Mouse (Mus musculus) neural tube, embryonic 12.5 days (tissue): ENCODE measurements around the gene Rad18. TPM values are rescaled to one million over a fixed set of nuclear protein-coding genes. Genes with fewer than 3 reads are reported as not detected.
A peak's percentile ranks its signal among the peaks of the same experiment; 100 is the strongest.

Experiments
- ATAC-seq: fragments of 200-750 bp; cut with Nextera tagmentation; 2 replicates; pipeline ENCODE4 v1.8.0; 2017; ENCODE audit warnings: low read depth, mild to moderate bottlenecking, moderate TSS enrichment, moderate library complexity; ENCODE audit not compliant: low FRiP score
- H3K27ac ChIP-seq: fragments of 300-500 bp; sonication (generic); 2 replicates; pipeline ENCODE4 v1.5.1; 2016
- H3K27me3 ChIP-seq: fragments of 300-500 bp; sonication (generic); replicated peaks from 2 replicates; pipeline ENCODE4 v1.6.1; 2016; ENCODE audit warnings: mild to moderate bottlenecking
- H3K36me3 ChIP-seq: fragments of 300-500 bp; sonication (generic); 2 replicates; pipeline ENCODE4 v1.6.1; 2016; ENCODE audit warnings: mild to moderate bottlenecking
- H3K4me1 ChIP-seq: fragments of 300-500 bp; sonication (generic); 2 replicates; pipeline ENCODE4 v1.6.1; 2016
- H3K4me2 ChIP-seq: fragments of 300-500 bp; sonication (generic); replicated peaks from 2 replicates; pipeline ENCODE4 v1.6.1; 2016; ENCODE audit warnings: mild to moderate bottlenecking
- H3K4me3 ChIP-seq: fragments of 300-500 bp; sonication (generic); 2 replicates; pipeline ENCODE4 v1.5.1; 2016
- H3K9ac ChIP-seq: fragments of 300-500 bp; sonication (generic); 2 replicates; pipeline ENCODE4 v1.6.1; 2016; ENCODE audit warnings: mild to moderate bottlenecking
- H3K9me3 ChIP-seq: fragments of 300-500 bp; sonication (generic); 2 replicates; pipeline ENCODE4 v1.6.1; 2016; ENCODE audit warnings: mild to moderate bottlenecking
- WGBS: fragments of 180-500 bp; shearing (Covaris S2); methylation state at CpG from one replicate; pipeline ENCODE4 v1.1.7; 2016; 5-methylcytosine and 5-hydroxymethylcytosine counted together
- polyA plus RNA-seq: library from polyadenylated mRNA; unstranded; fragments of >200 nt; fragmentation: Nextera tagmentation; extraction: Ambion mirVana; gene quantifications from 2 replicates; pipeline ENCODE4 v1.2.1, GENCODE M21; 2016

Gene Rad18
- 26.2 and 27.7 TPM in 2 replicates for polyA plus RNA-seq

GRCm38 (mm10) chr6:112696056-112696950 lies at the start of gene Rad18:
Gene Rad18, minus strand, starts transcription at chr6:112696686.
- peak within 1 kb of the TSS; percentile 56 for H3K9ac ChIP-seq
- no peaks in the 10 kb centered on the region for H3K9me3 ChIP-seq
- no peaks in the 10 kb centered on the region for H3K27me3 ChIP-seq
- no peak within 1 kb of the TSS for H3K27ac ChIP-seq
- no peaks in the 10 kb centered on the region for H3K36me3 ChIP-seq
- ATAC-seq, result peak; percentile 96
- peaks cover 12% of the 10 kb centered on the region for H3K4me1 ChIP-seq
- H3K4me3 ChIP-seq, result peak within 1 kb of the TSS; percentile 56
- peak within 1 kb of the TSS; percentile 68 for H3K4me2 ChIP-seq
- whole genome bisulfite sequencing, result 1% methylated on average over 77 of the region's 77 CpGs

DNA sequence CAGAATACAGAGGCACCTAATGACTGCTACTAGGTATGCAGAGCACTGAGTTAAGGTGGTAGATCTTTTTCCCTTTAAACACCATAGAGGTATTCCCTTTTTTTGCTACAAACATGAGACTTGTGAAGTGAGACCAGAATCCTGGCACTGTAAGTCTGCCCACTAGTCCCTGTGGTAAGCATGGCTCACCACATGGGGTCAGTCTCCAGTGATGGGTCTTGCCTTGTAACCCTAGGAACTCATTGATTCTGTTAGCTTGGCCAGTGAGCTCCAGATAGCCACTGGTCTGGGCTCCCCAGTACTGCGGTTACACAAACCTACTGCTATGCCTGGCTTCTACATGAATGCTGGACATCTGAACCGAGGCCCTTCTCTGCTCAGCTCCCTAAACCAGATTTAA lies 45.8 kb upstream of the Rad18 start:
- peaks cover 82% of the 10 kb centered on the region for H3K36me3 ChIP-seq
- ATAC-seq, result no peak
- WGBS, result 89% methylated on average over 2 of the region's 2 CpGs

GRCm38 (mm10) chr6:112741766-112742165 lies 45.3 kb upstream of the Rad18 start:
- Histone ChIP-seq H3K4me3 (no peak overlapping the region), H3K27ac (no peak overlapping the region), H3K4me2 (no peak overlapping the region), H3K4me1 (no peaks in the 10 kb centered on the region), H3K9ac (no peak overlapping the region), H3K9me3 (no peaks in the 10 kb centered on the region), H3K36me3 (peaks cover 85% of the 10 kb centered on the region), H3K27me3 (no peaks in the 10 kb centered on the region)
- 87% methylated on average over 5 of the region's 5 CpGs for WGBS
- no peak for ATAC-seq

More for the DNA sequence above, 45.8 kb upstream of the Rad18 start:
- Histone ChIP-seq H3K9me3 (no peaks in the 10 kb centered on the region), H3K4me2 (no peak overlapping the region), H3K4me3 (no peak overlapping the region), H3K4me1 (no peaks in the 10 kb centered on the region), H3K9ac (no peak overlapping the region), H3K27me3 (no peaks in the 10 kb centered on the region), H3K27ac (no peak overlapping the region)

DNA sequence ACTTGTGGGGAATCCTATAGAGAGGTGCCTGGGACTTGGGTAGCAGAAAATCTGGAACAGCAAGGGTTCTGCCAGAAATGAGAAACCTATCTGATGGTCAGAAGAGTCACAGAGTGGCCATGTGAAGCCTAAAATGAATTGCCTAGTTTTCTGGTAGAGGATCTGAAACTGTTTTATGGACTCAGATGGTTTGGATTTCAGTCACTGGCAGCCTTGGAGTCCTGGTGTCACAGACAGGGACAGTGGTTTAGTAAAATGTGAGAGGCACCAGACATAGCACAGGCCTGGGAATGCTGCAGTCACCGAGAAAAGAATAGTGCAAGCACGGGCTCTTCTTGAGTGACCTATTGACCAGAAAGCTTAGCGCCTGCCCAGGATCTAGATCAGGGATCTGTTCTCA lies 43.1 kb upstream of the Rad18 start:
- H3K27ac ChIP-seq, result no peak overlapping the region
- no peak overlapping the region for H3K4me2 ChIP-seq
- H3K9me3 ChIP-seq, result no peaks in the 10 kb centered on the region
- peaks cover 86% of the 10 kb centered on the region for H3K36me3 ChIP-seq
- H3K4me1 ChIP-seq, result 0 out of 2 replicates have a peak, but pooled peaks cover 3% of the 10 kb centered on the region
- no peak overlapping the region for H3K9ac ChIP-seq
- H3K4me3 ChIP-seq, result no peak overlapping the region
- 96% methylated on average over 3 of the region's 3 CpGs for WGBS
- ATAC-seq, result no peak
- H3K27me3 ChIP-seq, result no peaks in the 10 kb centered on the region

GRCm38 (mm10) chr6:112738924-112739323 lies 42.4 kb upstream of the Rad18 start:
- no peaks in the 10 kb centered on the region for H3K27me3 ChIP-seq
- WGBS, result 91% methylated on average over 6 of the region's 6 CpGs

GRCm38 (mm10) chr6:112736471-112736870 lies 40.0 kb upstream of the Rad18 start:
- Histone ChIP-seq H3K4me2 (no peak overlapping the region), H3K27me3 (no peaks in the 10 kb centered on the region), H3K9me3 (no peaks in the 10 kb centered on the region), H3K36me3 (peaks cover 92% of the 10 kb centered on the region), H3K4me1 (0 out of 2 replicates have a peak, but pooled peaks cover 3% of the 10 kb centered on the region), H3K9ac (no peak overlapping the region), H3K27ac (no peak overlapping the region), H3K4me3 (no peak overlapping the region)
- 98% methylated on average over 3 of the region's 3 CpGs for WGBS
- ATAC-seq, result no peak

More at GRCm38 (mm10) chr6:112738924-112739323, 42.4 kb upstream of the Rad18 start:
- H3K4me2 ChIP-seq, result no peak overlapping the region
- ATAC-seq, result no peak
- H3K9ac ChIP-seq, result no peak overlapping the region
- H3K9me3 ChIP-seq, result no peaks in the 10 kb centered on the region
- H3K4me1 ChIP-seq, result 0 out of 2 replicates have a peak, but pooled peaks cover 3% of the 10 kb centered on the region
- H3K4me3 ChIP-seq, result no peak overlapping the region
- peaks cover 86% of the 10 kb centered on the region for H3K36me3 ChIP-seq
- H3K27ac ChIP-seq, result no peak overlapping the region

DNA sequence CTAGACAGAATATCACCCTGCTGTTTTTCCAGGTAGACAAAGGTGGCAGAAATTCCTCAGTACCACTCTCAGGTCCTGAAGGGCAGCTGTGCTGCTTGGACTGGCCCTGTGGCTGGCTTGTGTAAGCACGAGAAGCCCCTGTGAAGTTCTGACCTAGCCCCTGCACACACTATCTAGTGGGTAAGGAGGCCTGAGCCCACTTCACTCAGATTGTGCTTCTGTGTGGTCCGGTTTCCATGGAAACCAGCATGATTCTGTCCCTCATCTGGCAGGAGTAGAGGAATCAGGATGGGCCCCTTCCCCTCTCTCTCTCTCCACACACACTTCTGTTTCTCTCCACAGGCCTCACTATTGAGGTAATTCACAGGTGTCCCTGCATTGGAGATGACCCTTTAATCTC lies 38.6 kb upstream of the Rad18 start:
- 0 out of 2 replicates have a peak, but pooled peaks cover 3% of the 10 kb centered on the region for H3K4me1 ChIP-seq
- no peak overlapping the region for H3K4me2 ChIP-seq
- 78% methylated on average over 2 of the region's 2 CpGs for WGBS
- H3K9me3 ChIP-seq, result no peaks in the 10 kb centered on the region
- peaks cover 91% of the 10 kb centered on the region for H3K36me3 ChIP-seq
- ATAC-seq, result no peak
- H3K9ac ChIP-seq, result no peak overlapping the region
- no peaks in the 10 kb centered on the region for H3K27me3 ChIP-seq
- H3K4me3 ChIP-seq, result no peak overlapping the region
- H3K27ac ChIP-seq, result no peak overlapping the region

- ATAC-seq, result no peak
- H3K9ac ChIP-seq, result no peak overlapping the region
- H3K27me3 ChIP-seq, result no peaks in the 10 kb centered on the region
- no peak overlapping the region for H3K4me3 ChIP-seq
- no peak overlapping the region for H3K4me2 ChIP-seq
- 77% methylated on average over 5 of the region's 5 CpGs for WGBS
- peaks cover 6% of the 10 kb centered on the region; the same call in 1 of the 2 replicates for H3K4me1 ChIP-seq
- H3K27ac ChIP-seq, result no peak overlapping the region
- no peaks in the 10 kb centered on the region for H3K9me3 ChIP-seq
- peaks cover 86% of the 10 kb centered on the region for H3K36me3 ChIP-seq
These were observed 37.5 kb upstream of the Rad18 start for GRCm38 (mm10) chr6:112733942-112734341.

DNA sequence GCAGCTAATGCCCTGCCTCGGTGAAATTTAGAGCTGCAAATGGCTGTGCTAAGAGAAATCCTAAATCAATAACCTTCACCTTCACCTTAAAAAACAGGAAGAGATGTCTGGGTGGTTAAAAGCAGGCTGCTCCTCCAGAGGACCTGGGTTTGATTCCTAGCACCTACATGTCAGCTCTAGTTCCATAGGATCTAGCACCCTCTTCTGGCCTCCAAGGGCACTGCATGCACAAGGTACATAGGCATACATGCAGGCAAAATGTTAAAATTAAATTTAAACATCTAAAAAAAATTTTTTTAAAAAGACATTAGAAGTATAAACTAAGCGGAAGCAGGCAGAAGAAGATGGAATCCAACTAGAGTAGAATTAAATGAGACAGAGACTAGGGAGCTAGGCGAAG lies 35.9 kb upstream of the Rad18 start:
- H3K9me3 ChIP-seq, result no peaks in the 10 kb centered on the region
- peaks cover 86% of the 10 kb centered on the region for H3K36me3 ChIP-seq
- no peak overlapping the region for H3K27ac ChIP-seq
- H3K9ac ChIP-seq, result no peak overlapping the region
- peaks cover 10% of the 10 kb centered on the region for H3K4me1 ChIP-seq
- no peak overlapping the region for H3K4me2 ChIP-seq
- no peak overlapping the region for H3K4me3 ChIP-seq
- 96% methylated on average over 3 of the region's 3 CpGs for WGBS
- ATAC-seq, result no peak
- no peaks in the 10 kb centered on the region for H3K27me3 ChIP-seq

DNA sequence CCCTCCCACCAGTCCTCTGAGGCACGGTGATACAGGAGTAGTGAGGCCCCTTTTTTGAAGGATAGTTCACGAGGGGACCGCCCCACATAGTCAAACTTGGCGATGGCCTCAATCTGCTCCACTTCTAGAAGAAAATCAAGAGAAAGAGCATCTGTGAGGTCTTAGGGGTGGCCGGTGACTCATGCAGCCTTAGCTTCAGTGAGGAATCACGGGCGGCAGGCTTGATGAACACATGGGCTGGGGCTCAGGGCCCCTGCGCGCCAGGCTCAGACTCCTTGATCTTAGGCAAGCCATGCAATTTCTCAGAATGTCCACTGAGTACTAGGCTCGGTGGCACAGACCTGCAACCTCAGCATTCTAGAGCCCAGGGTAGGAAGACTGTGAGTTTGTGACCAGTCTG lies 34.9 kb upstream of the Rad18 start:
- Histone ChIP-seq H3K4me1 (peaks cover 10% of the 10 kb centered on the region), H3K27ac (no peak overlapping the region), H3K4me3 (no peak overlapping the region), H3K36me3 (peaks cover 89% of the 10 kb centered on the region), H3K9ac (no peak overlapping the region), H3K4me2 (no peak overlapping the region), H3K9me3 (no peaks in the 10 kb centered on the region), H3K27me3 (no peaks in the 10 kb centered on the region)
- no peak for ATAC-seq
- 96% methylated on average over 10 of the region's 10 CpGs for WGBS

DNA sequence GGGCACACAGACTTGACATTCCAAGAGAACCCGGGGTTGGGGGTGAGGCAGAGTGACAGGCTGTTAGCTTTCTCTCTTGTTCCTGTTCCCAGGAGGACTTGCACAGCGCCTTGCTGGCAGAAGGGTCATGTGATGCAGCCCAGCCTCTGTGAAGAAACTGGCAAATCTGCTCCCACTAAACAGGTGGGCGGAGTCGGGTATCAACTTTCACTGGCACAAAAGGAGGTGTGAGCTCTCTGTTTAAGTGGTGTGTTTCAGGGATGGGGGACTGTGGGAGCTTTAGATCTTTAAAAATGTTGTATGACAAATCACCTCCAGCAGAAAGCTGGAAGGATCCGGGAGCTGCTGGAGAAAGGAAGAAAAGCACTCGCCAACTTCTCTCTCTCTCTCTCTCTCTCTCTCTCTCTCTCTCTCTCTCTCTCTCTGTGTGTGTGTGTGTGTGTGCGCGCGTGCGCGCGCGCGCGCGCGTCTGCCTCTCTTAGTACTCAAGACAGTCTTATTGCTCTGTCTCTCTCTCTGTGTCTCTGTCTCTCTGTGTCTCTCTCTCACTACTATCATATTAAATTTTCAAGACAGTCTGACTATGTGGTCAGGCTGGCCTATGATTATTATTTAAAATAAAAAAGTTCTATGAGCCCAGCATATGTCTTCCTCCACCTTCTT lies 32.4 kb upstream of the Rad18 start:
- WGBS, result 4% methylated on average over 17 of the region's 17 CpGs
- Histone ChIP-seq H3K36me3 (peaks cover 89% of the 10 kb centered on the region), H3K27ac (no peak overlapping the region)

GRCm38 (mm10) chr6:112725468-112725867 lies 29.0 kb upstream of the Rad18 start:
- no peaks in the 10 kb centered on the region for H3K27me3 ChIP-seq
- H3K4me1 ChIP-seq, result peaks cover 7% of the 10 kb centered on the region
- no peaks in the 10 kb centered on the region for H3K9me3 ChIP-seq
- no peak for ATAC-seq
- no peak overlapping the region for H3K9ac ChIP-seq
- H3K4me3 ChIP-seq, result no peak overlapping the region
- peaks cover 84% of the 10 kb centered on the region for H3K36me3 ChIP-seq
- H3K27ac ChIP-seq, result no peak overlapping the region
- no peak overlapping the region for H3K4me2 ChIP-seq
- WGBS, result 89% methylated on average over 4 of the region's 4 CpGs

More for the DNA sequence above, 32.4 kb upstream of the Rad18 start:
- Histone ChIP-seq H3K9ac (no peak overlapping the region), H3K4me2 (peak overlapping the region; percentile 38), H3K4me1 (peaks cover 7% of the 10 kb centered on the region), H3K9me3 (no peaks in the 10 kb centered on the region), H3K27me3 (no peaks in the 10 kb centered on the region), H3K4me3 (no peak overlapping the region)
- peak; percentile 80 for ATAC-seq
